Mouse (Mus musculus): Measurements from ENCODE around the gene Mum1.

GRCm38 (mm10) chr10:80236145-80236825 lies 10.1 kb downstream of the Mum1 start:
- TF ChIP-seq CTCF (IDR thresholded peaks at IDR 0.05; ENCODE audit: borderline replicate concordance, insufficient read depth, low read length) (no peak), POLR2A (IDR thresholded peaks at IDR 0.05; ENCODE audit: low read depth, low read length) (no peak)

Measured in embryonic fibroblast, embryonic 13.5 days (primary cell).